Mouse (Mus musculus): ENCODE data around the gene Rapgef2.
"Not testable (repeated sequence)": the region's sequence is repeated elsewhere in the genome, so short reads cannot be mapped to it uniquely, and the experiment has no call there.

The Rapgef2 gene

DNA sequence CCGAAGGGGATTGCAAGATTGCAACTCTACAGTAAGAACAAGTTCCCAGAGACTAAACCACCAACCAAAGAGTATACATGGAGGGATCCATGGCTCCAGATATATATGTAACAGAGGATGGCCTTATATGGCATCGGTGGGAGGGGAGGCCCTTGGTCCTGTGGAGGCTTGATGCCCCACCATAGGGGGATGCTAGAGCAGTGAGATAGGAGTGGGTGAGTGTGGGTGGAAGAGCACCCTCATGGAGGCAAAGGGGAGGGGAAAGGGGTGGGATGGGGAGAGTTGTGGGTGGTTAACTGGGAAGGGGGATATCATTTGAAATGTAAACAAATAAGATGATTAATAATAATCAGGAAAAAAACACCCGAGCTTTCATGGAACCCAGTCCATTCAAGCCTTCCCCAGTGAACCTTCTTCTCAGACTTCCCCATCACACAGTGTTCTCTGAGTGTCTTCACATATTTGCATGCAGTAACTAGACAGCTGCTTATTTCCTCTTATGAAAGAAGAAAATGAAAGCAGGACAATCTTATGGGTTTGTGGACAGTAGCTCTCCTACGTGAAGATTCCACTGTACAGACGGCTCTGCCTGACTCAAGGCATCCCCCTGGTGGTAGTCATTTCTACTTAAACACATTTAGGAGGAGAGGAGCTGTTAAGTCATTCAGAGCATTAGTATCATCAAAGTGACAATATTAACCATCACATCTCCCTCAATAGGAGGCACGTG lies 89.4 kb downstream of the Rapgef2 start:
- DNase-seq: peak; percentile 55

- no peak for DNase-seq
Observed at GRCm38 (mm10) chr3:79195280-79195679, 91.0 kb downstream of the Rapgef2 start.

DNA sequence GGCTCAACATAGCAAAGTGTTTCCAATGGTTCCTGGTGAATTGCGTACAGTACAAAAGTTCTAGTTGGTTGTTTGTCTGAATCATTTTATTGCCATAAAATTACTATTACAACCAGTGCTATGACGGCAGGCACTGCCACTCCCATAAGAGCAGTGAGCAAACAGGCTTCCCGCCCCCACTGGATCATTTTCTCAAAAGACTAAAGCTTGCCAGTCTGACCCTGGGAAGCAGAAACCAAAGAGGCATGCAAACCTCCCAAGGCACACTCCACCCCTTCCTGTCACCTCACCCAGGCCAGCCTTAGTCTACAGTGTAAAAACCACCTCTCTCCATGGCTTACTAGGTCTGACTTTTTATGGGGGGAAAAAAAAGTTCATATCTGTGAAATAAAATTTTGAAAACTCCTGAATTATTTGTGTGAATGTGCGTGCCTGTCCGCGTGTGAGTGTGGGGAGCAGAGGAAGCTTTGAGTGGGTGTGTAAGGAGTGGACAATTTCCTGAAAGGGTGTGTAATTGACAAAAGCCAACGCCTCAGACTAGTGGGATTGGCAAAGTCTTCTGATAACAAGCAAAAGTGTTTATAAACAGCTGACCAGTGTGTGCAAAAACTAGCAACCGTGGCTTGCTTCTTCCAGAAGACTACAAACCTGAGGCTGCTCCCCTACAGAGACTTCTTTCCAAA lies 92.1 kb downstream of the Rapgef2 start:
- no peak for DNase-seq

- no peak for DNase-seq
Observed at GRCm38 (mm10) chr3:79193001-79193400, 93.3 kb downstream of the Rapgef2 start.

- DNase-seq: no peak
Observed at GRCm38 (mm10) chr3:79191981-79192380, 94.3 kb downstream of the Rapgef2 start.

GRCm38 (mm10) chr3:79191471-79191870 lies 94.8 kb downstream of the Rapgef2 start:
- DNase-seq: no peak

DNA sequence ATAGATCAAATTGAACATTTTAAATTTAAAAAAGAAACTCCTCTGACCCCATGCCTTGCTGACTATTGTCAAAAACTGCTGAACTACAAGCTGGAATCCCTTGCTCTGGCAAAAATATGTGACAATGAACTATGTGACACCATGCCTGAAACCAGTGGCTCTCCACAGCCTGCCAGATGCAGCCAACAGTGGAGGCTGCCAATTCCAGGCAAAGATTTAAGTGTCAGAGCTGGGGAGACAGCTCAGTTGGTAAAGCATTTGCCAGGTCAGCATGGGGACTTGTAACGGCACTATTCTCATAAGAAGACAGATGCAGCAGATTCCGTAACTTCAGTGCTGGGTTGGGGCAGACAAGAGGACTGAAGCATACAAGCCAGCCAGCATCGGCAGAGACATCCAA lies 95.9 kb downstream of the Rapgef2 start:
- no peak for DNase-seq

- DNase-seq: no peak
Observed at GRCm38 (mm10) chr3:79187912-79188311, 98.4 kb downstream of the Rapgef2 start.

GRCm38 (mm10) chr3:79182290-79182689 lies 104.0 kb downstream of the Rapgef2 start:
- DNase-seq: no peak

DNA sequence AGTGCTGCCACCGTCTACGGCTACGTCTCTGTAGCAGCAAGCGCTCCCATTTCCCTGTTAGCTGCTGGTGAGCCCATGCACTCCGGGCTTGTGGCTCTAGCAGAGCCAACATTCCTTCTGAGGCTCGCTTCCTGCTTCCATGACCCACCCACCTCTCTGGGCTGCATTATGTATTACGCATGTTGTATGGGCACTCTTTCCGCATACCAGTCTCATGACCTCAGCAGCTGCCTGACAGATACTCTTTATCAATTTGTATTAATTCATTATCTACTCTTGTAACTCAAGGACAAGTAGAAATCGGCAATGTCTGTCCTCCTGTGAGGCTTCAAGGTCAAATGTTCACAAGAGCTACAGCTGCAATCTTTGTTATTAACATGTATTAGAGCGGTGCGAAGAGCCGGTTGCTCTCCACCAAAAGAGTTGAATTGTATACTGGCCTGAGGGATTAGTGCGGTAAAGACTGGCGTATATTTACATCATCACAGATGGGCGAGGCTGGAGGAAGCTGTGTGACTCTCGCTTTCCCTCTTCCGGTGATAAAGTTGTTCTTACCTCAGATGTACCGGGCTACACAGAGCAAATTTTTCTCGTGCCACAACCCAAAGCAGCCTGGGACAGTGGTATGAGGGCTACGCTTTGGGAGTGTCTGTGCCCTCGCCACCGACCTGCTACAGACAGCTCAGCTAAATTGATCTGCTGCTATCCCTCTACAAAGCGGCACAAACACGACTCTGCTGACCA lies 104.9 kb downstream of the Rapgef2 start:
- no peak for DNase-seq

GRCm38 (mm10) chr3:79180086-79180485 lies 106.2 kb downstream of the Rapgef2 start:
- no peak for DNase-seq

GRCm38 (mm10) chr3:79179499-79180053 lies 106.7 kb downstream of the Rapgef2 start:
- DNase-seq: no peak

- DNase-seq: no peak
Observed at GRCm38 (mm10) chr3:79178708-79179107, 107.6 kb downstream of the Rapgef2 start.

- DNase-seq: no peak
Observed at GRCm38 (mm10) chr3:79178070-79178469, 108.2 kb downstream of the Rapgef2 start.

GRCm38 (mm10) chr3:79177136-79177870 lies 109.0 kb downstream of the Rapgef2 start:
- DNase-seq: no peak

GRCm38 (mm10) chr3:79174168-79174567 lies 112.1 kb downstream of the Rapgef2 start:
- DNase-seq: no peak

DNA sequence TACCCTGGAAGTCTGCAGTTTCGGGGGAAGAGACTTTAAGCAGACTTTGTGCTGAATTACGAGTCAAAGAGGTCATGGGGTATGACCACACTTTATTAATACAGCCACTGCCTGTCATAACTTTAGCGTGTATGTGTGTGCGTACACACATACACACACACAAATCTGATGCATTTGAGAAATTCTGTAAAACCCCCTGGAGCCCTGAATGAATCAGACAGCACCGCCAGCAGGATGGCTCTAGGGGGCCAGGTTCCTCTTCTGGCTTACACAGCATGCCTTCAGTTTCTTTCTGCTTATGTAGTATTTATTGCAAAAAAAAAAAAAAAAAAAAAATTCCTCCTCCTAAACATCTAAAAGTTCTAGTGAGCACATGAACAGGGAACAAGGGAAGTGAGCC lies 113.0 kb downstream of the Rapgef2 start:
- DNase-seq: no peak

DNA sequence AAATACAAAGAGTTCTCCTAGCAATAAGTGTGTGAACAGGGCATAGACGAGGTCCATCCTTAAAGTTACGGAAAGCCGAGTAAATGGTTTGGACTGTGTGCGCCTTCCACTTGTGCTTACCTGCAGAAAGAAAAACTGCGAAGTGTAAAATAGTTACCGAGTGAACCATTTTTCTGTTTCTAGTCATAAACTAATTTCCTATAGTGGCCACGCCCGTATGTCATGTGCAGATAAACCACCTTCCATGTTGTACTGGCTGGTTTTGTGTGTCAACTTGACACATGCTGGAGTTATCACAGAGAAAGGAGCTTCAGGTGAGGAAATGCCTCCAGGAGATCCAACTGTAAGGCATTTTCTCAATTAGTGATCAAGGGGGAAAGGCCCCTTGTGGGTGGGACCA lies 115.2 kb downstream of the Rapgef2 start:
- not testable (repeated sequence) for DNase-seq

GRCm38 (mm10) chr3:79168168-79168827 lies 118.0 kb downstream of the Rapgef2 start:
- DNase-seq: no peak

DNA sequence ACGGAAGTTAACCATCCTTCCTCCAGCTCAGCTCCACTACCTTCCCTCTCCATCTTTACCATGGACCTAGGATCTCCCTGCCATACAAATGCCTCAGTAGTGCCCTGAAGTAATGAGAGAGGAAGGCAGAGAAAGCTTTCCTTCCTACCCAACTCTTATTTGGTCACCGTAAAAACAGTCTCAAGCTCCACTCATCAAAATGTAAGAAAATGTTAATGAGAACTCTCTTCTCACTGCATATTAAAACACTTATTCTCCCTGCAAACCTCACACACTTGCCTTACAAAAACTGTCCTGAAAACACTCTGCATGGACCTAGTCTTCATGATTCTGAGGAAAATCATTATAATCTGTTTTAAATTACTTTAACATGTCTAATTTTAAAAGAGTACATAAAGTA lies 118.7 kb downstream of the Rapgef2 start:
- DNase-seq: no peak

DNA sequence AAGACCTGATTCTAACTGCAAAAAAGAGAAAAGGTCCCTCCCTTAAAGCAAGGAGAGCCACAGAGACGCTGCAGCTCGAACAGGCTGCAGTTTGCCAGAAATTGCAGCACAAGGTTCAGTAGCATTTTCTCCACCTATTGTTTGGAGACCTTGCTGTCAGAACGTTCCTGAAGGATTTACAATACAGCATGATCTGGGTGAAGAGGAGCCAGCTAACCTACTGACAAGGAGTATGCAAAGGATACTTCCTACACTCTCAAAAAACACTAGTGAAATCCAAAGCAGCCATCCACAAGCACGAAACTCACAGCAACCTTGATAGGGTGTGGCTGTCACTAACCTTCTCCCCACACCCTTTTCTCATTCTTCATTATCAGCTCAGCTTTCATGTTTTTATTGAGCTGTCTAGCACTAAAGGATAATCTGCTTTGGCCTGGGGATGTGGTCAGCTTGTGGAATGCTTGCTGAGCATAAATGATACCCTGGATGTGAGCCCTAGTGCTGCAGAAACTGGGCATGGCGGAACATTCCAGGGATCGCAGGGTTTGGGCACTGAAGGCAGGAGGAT lies 124.4 kb downstream of the Rapgef2 start:
- DNase-seq: no peak

All from right cerebral cortex, postnatal 14 days (tissue).